Mouse (Mus musculus): ENCODE results near the gene Sik2.
A peak's percentile ranks its signal among the peaks of the same experiment; 100 is the strongest.

Sik2 gene

GRCm38 (mm10) chr9:51008841-51009655 lies at the start of gene Sik2:
Gene Sik2 (minus strand): TSS chr9:51009073.
- DNase-seq: peak; percentile 89

DNA sequence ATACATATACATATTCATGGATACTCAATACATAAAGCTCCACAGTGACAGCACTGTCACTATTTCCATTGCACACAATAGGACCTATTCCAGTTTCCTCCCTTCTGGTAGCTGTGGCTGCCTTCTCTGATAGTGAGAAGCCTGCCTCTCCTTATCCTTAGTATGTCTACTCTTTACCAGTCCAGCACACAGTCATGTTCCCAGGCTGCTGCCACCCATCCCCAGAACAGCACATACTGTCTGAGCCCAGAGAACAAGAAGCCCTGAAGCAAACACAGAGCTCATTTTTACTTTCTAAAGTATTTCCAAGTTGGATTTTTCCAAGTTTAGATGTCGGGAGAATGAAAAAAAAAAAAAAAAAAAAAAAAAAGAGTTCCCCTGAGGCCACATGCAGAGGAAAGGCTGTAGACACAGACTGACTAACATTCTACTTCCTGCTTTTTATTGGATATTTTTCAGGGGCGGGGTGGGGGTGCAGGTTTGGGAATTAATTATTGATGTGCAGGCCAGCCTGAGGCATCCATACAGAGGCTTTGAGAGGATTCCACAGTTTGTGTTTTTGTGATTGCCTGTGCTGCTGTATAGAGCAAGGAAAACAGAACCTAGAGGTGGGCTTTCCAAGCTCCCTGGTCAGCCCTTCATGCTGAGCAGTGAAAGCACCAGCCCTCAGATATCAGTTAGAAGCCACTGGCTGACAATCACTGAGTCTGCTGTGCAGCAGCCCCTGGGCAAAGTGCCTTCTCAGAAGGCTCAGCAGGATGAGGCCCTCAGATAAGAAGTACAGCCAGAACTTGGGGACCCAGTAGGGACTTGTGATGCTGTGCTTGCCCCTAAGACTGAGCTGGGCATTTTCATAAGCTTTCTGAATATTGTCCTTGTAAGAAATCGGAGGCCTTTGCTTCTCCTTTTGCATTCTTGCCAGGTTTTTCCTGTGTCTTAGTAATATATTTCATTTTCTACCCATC lies 47.8 kb upstream of the Sik2 start:
- peak; percentile 7 for DNase-seq

DNA sequence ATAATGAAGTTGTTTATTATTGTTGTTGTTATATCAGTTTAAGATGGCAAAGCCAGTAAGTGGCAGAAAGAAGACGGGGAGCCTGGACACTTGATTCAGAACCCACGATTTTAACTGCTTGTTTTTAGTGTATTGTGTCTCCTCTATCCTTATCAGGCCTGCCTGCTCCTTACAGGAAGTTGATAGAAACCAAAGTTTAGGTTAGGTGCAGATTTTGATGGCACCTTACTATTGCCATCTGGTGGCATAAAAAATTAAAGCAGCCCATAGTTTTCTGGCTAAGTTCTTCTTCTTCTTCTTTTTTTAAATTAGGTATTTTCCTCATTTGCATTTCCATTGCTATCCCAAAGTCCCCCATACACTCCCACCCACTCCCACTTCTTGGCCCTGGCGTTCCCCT lies 43.3 kb upstream of the Sik2 start:
- DNase-seq: no peak

DNA sequence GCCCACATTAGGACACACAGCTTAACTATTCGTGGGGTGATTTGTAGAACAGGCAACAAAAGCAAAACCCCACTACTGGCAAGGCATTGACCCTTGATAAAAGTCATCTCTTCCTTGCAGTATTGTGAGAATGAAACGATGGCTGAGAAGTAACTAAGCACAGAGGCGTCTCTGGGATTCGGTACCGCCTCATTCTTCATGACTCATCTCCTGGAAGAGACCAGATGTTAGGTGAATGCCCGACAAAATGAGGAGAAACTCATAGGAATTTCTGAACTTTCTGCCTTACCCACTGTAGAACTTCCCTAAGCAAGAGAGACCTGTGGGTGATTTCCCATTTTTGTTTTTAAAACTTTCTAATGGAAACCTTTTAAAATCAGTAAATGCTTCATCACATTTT lies 33.3 kb upstream of the Sik2 start:
- no peak for DNase-seq

GRCm38 (mm10) chr9:51041491-51041980 lies 32.7 kb upstream of the Sik2 start:
- no peak for DNase-seq

- DNase-seq: no peak
Measured at GRCm38 (mm10) chr9:51032785-51033529, 24.1 kb upstream of the Sik2 start.

- DNase-seq: no peak
Measured at GRCm38 (mm10) chr9:51032291-51032690, 23.4 kb upstream of the Sik2 start.

DNA sequence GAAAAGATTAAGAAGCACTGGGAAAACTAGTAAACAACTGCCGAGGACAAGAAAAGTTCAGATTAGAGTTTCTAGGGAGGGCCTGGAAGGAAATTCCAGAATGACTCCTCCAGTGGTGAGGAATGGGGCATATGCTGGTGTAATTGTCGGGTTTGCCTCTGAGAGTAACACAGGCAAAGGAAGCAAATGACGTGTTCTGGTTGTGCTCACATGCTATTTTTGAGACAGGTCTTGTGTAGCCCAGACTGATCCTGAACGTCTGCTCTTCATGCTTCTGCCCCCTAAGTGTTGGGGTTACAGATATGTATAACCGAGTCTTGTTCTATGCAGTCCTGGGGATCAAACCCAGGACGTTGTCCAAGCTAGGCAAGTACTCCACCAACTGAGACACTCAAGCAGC lies 22.7 kb upstream of the Sik2 start:
- DNase-seq: no peak

- no peak for DNase-seq
Measured at GRCm38 (mm10) chr9:51030147-51030546, 21.3 kb upstream of the Sik2 start.

- DNase-seq: no peak
Measured at GRCm38 (mm10) chr9:51026952-51027351, 18.1 kb upstream of the Sik2 start.

DNA sequence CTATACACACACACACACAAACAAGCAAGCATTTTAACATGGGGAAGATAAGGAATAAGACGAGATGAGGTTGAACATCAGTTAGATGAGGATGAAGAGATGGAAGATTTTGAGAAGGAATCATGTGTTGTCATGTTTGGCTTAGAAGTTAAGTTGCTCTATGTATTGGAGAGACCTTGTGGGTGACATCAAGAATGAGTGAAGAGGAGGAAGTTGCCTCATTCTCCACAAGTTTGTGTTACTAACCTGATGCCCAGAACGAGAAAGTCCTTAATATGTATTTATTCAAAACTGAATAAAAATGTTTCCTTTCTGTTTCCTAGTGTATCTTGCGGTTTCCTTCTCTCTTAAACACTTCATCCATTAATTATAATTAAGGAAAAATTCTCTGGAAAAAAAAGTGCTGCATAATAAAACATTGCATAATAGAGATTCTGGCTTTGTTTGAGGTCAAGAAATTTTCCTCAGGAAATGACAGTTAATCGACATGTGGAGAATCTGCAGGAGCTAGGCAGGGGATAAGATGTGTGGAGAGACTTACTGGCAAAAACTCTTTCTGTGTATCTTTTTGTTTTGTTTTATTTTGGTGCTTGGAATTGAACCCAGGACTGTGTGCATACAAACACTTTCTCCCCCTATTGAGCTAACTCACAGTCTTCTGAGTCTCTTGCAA lies 12.4 kb upstream of the Sik2 start:
- no peak for DNase-seq

GRCm38 (mm10) chr9:51020351-51020750 lies 11.5 kb upstream of the Sik2 start:
- no peak for DNase-seq

DNA sequence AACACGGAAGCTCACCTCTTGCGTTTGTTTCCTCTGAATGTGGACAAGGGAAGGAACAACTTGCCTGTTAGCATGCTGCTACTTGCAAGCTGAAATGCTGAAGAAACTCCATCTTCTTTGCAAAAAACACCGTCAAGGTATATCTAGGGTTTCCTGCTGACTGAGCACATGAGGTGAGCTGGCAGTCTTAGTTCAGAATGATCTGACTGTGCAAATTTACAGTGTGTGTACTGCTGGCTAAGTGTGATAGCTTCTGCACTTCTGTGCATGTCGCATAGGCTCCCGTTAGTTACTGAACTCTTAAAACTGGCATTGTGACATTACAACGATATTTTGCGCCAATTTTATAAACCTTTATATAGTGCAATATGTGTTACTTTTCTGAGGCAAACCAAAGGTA lies 10.8 kb upstream of the Sik2 start:
- no peak for DNase-seq

DNA sequence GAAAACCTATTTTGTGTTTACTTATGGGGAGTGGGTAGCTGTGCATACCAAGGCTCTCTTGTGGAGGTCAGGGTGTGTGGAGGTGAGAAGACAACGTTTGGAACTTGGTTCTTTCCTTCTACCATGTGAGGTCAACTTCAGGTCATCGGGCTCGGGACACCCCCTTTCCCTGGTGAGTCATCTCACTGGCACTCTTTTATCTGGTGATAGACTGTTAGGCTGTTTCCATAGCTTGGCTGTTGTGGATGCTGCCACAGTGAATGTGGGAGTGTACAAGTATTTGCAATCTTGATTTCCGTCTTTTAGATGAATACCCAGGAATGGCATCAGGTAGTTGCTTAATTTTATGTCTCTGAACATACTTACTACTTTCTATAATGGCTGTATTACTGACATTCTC lies 6.9 kb upstream of the Sik2 start:
- DNase-seq: no peak

- no peak for DNase-seq
Measured at GRCm38 (mm10) chr9:51013644-51014043, 4.8 kb upstream of the Sik2 start.

GRCm38 (mm10) chr9:51009656-51009950 lies 730 bp upstream of the Sik2 start:
- DNase-seq: peak; percentile 8

DNA sequence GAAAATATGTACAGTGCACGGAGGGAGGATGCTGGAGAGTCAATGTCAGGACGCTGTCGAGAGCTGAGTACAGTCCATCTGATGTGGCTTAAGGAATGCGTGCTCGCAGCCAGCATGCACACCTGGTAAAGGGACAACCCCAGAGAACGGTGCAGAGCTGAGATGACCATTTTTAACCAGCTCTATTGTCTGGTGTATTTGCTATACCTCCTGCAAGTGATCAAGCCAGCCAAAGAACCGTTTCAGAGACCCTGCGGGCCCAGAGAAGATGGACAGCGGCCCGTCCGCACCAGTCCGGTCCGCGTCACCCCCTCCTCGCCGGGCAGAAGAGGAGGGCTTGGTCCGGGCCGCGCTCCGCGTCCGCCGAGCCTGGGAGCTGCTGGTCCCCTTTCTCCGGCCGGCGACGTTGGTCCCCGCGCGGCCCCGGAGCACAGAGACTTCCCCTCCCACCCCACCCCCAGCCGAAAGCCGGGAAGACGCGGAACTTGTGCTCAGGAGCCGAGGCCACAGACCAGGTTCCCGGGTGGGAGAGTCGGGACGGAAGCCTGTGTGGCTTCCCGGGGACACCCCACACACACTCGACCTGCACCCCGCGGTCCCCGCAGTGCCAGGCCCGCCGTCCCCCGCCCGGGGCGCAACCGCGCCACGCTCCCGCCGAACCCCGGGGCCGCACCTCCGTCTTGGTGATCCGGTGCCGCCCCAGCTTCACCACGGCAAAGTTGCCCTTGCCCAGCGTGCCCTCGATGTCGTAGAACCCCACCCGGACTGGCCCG lies 619 bp downstream of the Sik2 start:
- DNase-seq: no peak

- no peak for DNase-seq
Measured at GRCm38 (mm10) chr9:51007726-51008067, 1.2 kb downstream of the Sik2 start.

GRCm38 (mm10) chr9:51006846-51007245 lies 2.0 kb downstream of the Sik2 start:
- peak; percentile 38 for DNase-seq

- DNase-seq: no peak
Measured at GRCm38 (mm10) chr9:51004062-51004461, 4.8 kb downstream of the Sik2 start.

- DNase-seq: no peak
Measured at GRCm38 (mm10) chr9:50986677-50987076, 22.2 kb downstream of the Sik2 start.

DNA sequence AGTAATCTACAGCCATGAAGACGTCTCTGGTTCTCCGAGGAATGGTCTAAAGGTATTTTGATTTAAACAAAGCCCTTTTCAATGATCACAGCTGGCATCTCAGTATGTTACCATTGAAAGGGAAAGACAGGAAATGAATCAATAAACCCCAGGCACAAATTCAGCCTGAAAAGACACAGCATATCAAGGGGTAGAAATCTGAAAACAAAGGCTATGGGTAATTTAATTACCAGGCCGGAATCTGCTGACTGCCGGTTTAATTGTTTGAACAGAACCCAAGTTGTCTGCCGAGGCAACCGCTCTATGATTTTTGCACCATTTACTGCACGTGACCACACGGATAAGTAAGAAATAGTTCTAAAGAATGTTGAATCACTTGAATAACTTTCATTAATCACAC lies 22.8 kb downstream of the Sik2 start:
- no peak for DNase-seq

Data from kidney, adult 18-20 months (tissue).